Mouse (Mus musculus): ENCODE results near the gene Opn5. TPM values are rescaled to one million over a fixed set of nuclear protein-coding genes. Genes with fewer than 3 reads are reported as not detected.
A peak's percentile ranks its signal among the peaks of the same experiment; 100 is the strongest.

Gene Opn5
- total and polyA plus RNA-seq, 2 experiments from 2014 or later = 0.38 TPM; not detected in 1

DNA sequence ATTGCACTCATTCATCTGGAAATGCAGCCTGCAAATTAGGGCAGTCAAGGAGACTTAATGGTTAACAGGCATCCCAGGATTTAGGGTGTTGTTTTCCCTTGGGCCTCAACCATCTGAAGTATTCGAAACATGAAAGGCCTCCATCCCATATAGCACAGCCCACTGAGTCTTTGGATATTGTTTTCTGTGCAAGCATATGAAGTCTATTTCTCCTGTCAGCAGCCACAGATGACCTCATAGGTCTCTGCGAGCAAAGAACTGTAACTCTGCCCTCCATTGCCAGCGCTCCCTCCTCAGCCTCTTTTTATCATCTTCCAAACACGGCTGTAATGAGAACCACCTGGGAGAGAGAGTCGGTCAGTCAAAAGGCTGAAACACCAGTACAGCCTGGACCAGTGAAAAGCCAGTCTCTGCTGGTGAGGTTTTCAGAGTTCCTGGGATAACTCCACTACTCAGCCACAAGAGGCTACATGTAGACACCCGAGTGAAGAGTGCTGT, 34.5 kb downstream of the Opn5 start:
- H3K4me1 ChIP-seq (ENCODE audit: insufficient read depth, low read length) = no peaks in the 10 kb centered on the region
- no peaks in the 10 kb centered on the region for H3K9me3 ChIP-seq (ENCODE audit: low read length)
- WGBS = 54% methylated on average over 6 of the region's 6 CpGs
- H3K27ac ChIP-seq (ENCODE audit: low read depth, low read length) = no peak overlapping the region
- ATAC-seq (ENCODE audit: low FRiP score) (no peak), DNase-seq (ENCODE audit: low spot score) (no peak)
- H3K36me3 ChIP-seq (ENCODE audit: insufficient read depth, low read length) = no peaks in the 10 kb centered on the region
- no peak overlapping the region for H3K9ac ChIP-seq (replicated peaks; ENCODE audit: low read length, poor library complexity, severe bottlenecking)
- H3K4me3 ChIP-seq (ENCODE audit: low read depth, low read length) = no peak overlapping the region
- no peak for TF ChIP-seq CTCF (IDR thresholded peaks at IDR 0.05)
- H3K4me2 ChIP-seq (ENCODE audit: low read depth, low read length, poor library complexity, severe bottlenecking) = no peak overlapping the region
- H3K27me3 ChIP-seq (ENCODE audit: insufficient read depth, low read length) = no peaks in the 10 kb centered on the region

DNA sequence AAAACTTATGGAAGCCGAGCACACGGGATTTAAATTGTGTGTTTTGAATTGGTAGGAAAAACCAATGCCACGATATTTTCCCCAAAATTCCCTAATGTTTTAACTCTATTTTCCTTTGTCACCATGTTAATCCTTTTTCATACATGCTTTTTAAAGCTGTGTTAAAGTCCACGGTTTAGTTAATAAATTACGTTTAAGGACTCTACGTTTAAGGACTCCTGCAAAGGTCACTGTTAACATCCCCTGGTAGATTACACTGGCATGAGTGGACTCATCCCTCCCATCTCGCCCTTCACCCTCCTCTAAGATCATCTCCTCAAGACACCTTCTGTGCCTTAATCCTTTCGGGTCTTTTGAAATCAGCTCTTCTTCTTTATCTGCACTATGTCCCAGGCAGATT, 37.4 kb downstream of the Opn5 start:
- no peak overlapping the region for H3K4me2 ChIP-seq (ENCODE audit: low read depth, low read length, poor library complexity, severe bottlenecking)
- H3K9me3 ChIP-seq (ENCODE audit: low read length) = no peaks in the 10 kb centered on the region
- ATAC-seq (ENCODE audit: low FRiP score) (no peak), DNase-seq (ENCODE audit: low spot score) (no peak)
- no peaks in the 10 kb centered on the region for H3K27me3 ChIP-seq (ENCODE audit: insufficient read depth, low read length)
- H3K9ac ChIP-seq (replicated peaks; ENCODE audit: low read length, poor library complexity, severe bottlenecking) = no peak overlapping the region
- 76% methylated on average over 8 of the region's 8 CpGs for WGBS
- H3K27ac ChIP-seq (ENCODE audit: low read depth, low read length) = no peak overlapping the region
- no peaks in the 10 kb centered on the region for H3K4me1 ChIP-seq (ENCODE audit: insufficient read depth, low read length)
- no peaks in the 10 kb centered on the region for H3K36me3 ChIP-seq (ENCODE audit: insufficient read depth, low read length)
- H3K4me3 ChIP-seq (ENCODE audit: low read depth, low read length) = no peak overlapping the region
- no peak for TF ChIP-seq CTCF (IDR thresholded peaks at IDR 0.05)

DNA sequence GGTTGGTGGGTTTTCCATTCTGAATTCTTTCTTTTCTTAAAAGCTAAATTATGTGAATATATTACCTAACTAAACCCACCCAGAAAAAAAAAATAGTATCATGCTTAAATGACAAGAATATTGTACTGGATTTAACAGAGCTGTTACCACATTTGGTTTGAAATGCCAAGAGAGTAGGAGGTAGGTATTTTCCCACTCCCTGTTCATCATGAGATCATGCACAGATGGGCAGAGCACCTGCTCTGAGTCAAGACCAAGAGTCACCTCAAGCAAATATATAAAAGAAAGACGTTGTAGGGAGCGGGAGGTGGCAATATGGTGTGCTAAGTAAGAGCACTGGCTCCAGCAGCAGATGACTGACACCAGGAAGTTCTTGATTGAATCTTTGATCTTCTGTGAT, 61.6 kb downstream of the Opn5 start:
- no peaks in the 10 kb centered on the region for H3K36me3 ChIP-seq (ENCODE audit: insufficient read depth, low read length)
- no peaks in the 10 kb centered on the region for H3K27me3 ChIP-seq (ENCODE audit: insufficient read depth, low read length)
- no peak for DNase-seq (ENCODE audit: low spot score)
- no peak overlapping the region for H3K27ac ChIP-seq (ENCODE audit: low read depth, low read length)
- H3K9ac ChIP-seq (replicated peaks; ENCODE audit: low read length, poor library complexity, severe bottlenecking) = no peak overlapping the region
- no peak for ATAC-seq (ENCODE audit: low FRiP score)
- H3K4me3 ChIP-seq (ENCODE audit: low read depth, low read length) = no peak overlapping the region
- no peaks in the 10 kb centered on the region for H3K4me1 ChIP-seq (ENCODE audit: insufficient read depth, low read length)
- 94% methylated on average over 2 of the region's 2 CpGs for WGBS
- no peaks in the 10 kb centered on the region for H3K9me3 ChIP-seq (ENCODE audit: low read length)
- TF ChIP-seq CTCF (IDR thresholded peaks at IDR 0.05) = no peak
- H3K4me2 ChIP-seq (ENCODE audit: low read depth, low read length, poor library complexity, severe bottlenecking) = no peak overlapping the region

DNA sequence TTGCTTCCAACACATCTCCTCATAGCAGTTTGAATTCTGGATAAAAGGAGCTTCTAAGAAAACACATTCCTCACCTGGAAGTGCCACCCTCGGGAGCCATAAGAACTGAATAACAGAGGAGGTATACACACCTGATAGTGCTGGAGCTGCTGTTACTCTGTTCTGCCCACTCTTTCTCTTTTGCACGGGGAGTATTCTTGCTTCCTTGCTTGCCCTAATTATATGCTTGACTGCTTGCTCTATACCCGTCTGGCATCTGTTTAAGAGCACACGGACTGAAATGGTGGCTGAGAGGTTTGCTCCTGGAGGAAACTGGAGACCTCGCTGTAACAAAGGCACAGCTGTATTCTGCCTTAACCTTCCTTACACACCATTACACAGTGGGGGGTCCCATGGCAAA, 81.0 kb downstream of the Opn5 start:
- Histone ChIP-seq H3K9me3 (ENCODE audit: low read length) (no peaks in the 10 kb centered on the region), H3K27ac (ENCODE audit: low read depth, low read length) (no peak overlapping the region), H3K36me3 (ENCODE audit: insufficient read depth, low read length) (no peaks in the 10 kb centered on the region), H3K4me1 (ENCODE audit: insufficient read depth, low read length) (no peaks in the 10 kb centered on the region), H3K9ac (replicated peaks; ENCODE audit: low read length, poor library complexity, severe bottlenecking) (no peak overlapping the region), H3K27me3 (ENCODE audit: insufficient read depth, low read length) (no peaks in the 10 kb centered on the region), H3K4me2 (ENCODE audit: low read depth, low read length, poor library complexity, severe bottlenecking) (no peak overlapping the region), H3K4me3 (ENCODE audit: low read depth, low read length) (no peak overlapping the region)
- no peak for TF ChIP-seq CTCF (IDR thresholded peaks at IDR 0.05)
- 34% methylated on average over 5 of the region's 5 CpGs for WGBS
- DNase-seq (ENCODE audit: low spot score) (no peak), ATAC-seq (ENCODE audit: low FRiP score) (no peak)

GRCm38 (mm10) chr17:42509356-42510262, 101.6 kb downstream of the Opn5 start:
- Histone ChIP-seq H3K4me1 (ENCODE audit: insufficient read depth, low read length) (peaks cover 5% of the 10 kb centered on the region; the same call in 1 of the 2 replicates), H3K4me2 (ENCODE audit: low read depth, low read length, poor library complexity, severe bottlenecking) (no peak overlapping the region), H3K9ac (replicated peaks; ENCODE audit: low read length, poor library complexity, severe bottlenecking) (no peak overlapping the region), H3K36me3 (ENCODE audit: insufficient read depth, low read length) (no peaks in the 10 kb centered on the region), H3K4me3 (ENCODE audit: low read depth, low read length) (no peak overlapping the region), H3K27me3 (ENCODE audit: insufficient read depth, low read length) (no peaks in the 10 kb centered on the region), H3K9me3 (ENCODE audit: low read length) (no peaks in the 10 kb centered on the region), H3K27ac (ENCODE audit: low read depth, low read length) (no peak overlapping the region; the same call in 1 of the 2 replicates)
- WGBS = 32% methylated on average over 9 of the region's 9 CpGs
- DNase-seq (ENCODE audit: low spot score) (peak; percentile 8), ATAC-seq (ENCODE audit: low FRiP score) (0 out of 2 replicates have a peak, but pooled peaks have one; percentile 20)
- no peak for TF ChIP-seq CTCF (IDR thresholded peaks at IDR 0.05)

Other genes starting within 250 kb of the Opn5 start
- gene Adgrf4, start 80.9 kb upstream of the Opn5 start, total RNA-seq (2014; rRNA removed) = 0.88 and 0.90 TPM in 2 replicates
- 0.07 and 0.11 TPM in 2 replicates for gene Adgrf4, start 80.9 kb upstream of the Opn5 start, polyA plus RNA-seq (2015; fragmentation: Nextera tagmentation; extraction: Ambion mirVana)
- gene Adgrf2, start 130.8 kb upstream of the Opn5 start, total RNA-seq (2014; rRNA removed) = 0.22 and 1.2 TPM in 2 replicates
- gene Adgrf2, start 130.8 kb upstream of the Opn5 start, polyA plus RNA-seq (2015; fragmentation: Nextera tagmentation; extraction: Ambion mirVana) = 0.05 and 0.06 TPM in 2 replicates

Data from midbrain, postnatal 0 days (tissue).